Mouse (Mus musculus) stomach, postnatal 0 days (tissue): ENCODE results near the gene Cyp3a57. TPM values are rescaled to one million over a fixed set of nuclear protein-coding genes. Genes with fewer than 3 reads are reported as not detected.
"Not testable (repeated sequence)": the region's sequence is repeated elsewhere in the genome, so short reads cannot be mapped to it uniquely, and the experiment has no call there.

ENCODE experiments used
- ATAC-seq: fragments of 200-750 bp; cut with Nextera tagmentation; 2 replicates; pipeline ENCODE4 v1.8.0; 2017; ENCODE audit not compliant: low FRiP score, low TSS enrichment
- DNase-seq: peaks from one replicate; pipeline ENCODE4 v3.0.0-alpha.2; 2016; ENCODE audit warnings: low spot score
- H3K27ac ChIP-seq: fragments of 300-500 bp; sonication (generic); replicated peaks from 2 replicates; pipeline ENCODE4 v1.5.1; 2014; ENCODE audit warnings: mild to moderate bottlenecking, control low read depth
- H3K27me3 ChIP-seq: fragments of 300-500 bp; sonication (generic); 2 replicates; pipeline ENCODE4 v1.6.1; 2014; ENCODE audit warnings: low read length; ENCODE audit not compliant: control insufficient read depth, insufficient read depth
- H3K36me3 ChIP-seq: fragments of 300-500 bp; sonication (generic); 2 replicates; pipeline ENCODE4 v1.6.1; 2014; ENCODE audit warnings: low read length, mixed read lengths; ENCODE audit not compliant: control insufficient read depth, insufficient read depth
- H3K4me1 ChIP-seq: fragments of 300-500 bp; sonication (generic); replicated peaks from 2 replicates; pipeline ENCODE4 v1.6.1; 2014; ENCODE audit warnings: antibody characterized with exemption; ENCODE audit not compliant: control insufficient read depth, insufficient read depth
- H3K4me2 ChIP-seq: fragments of 300-500 bp; sonication (generic); replicated peaks from 2 replicates; pipeline ENCODE4 v1.6.1; 2014; ENCODE audit warnings: low read depth, mild to moderate bottlenecking, control low read depth, moderate library complexity
- H3K4me3 ChIP-seq: fragments of 300-500 bp; sonication (generic); 2 replicates; pipeline ENCODE4 v1.5.1; 2014; ENCODE audit warnings: low read depth, low read length, control low read depth
- H3K9ac ChIP-seq: fragments of 300-500 bp; sonication (generic); 2 replicates; pipeline ENCODE4 v1.6.1; 2014; ENCODE audit warnings: mild to moderate bottlenecking, low read length, control low read depth, mixed read lengths
- H3K9me3 ChIP-seq: fragments of 300-500 bp; sonication (generic); 2 replicates; pipeline ENCODE4 v1.6.1; 2016; ENCODE audit warnings: low read length; ENCODE audit not compliant: control insufficient read depth
- CTCF ChIP-seq: IDR thresholded peaks from 2 replicates; pipeline ENCODE4 v1.5.1; 2016; ENCODE audit warnings: antibody characterized with exemption, low read depth, mild to moderate bottlenecking, moderate library complexity
- EP300 ChIP-seq: optimal IDR thresholded peaks from 2 replicates; pipeline ENCODE3; 2016; ENCODE audit warnings: antibody characterized with exemption
- WGBS: fragments of 180-500 bp; shearing (Covaris S2); extraction: QIAGEN DNeasy Blood & Tissue Kit; methylation state at CpG from one replicate; pipeline ENCODE4 v1.1.7; 2014; 5-methylcytosine and 5-hydroxymethylcytosine counted together
- polyA plus RNA-seq: library from polyadenylated mRNA; unstranded; fragments of >200 nt; fragmentation: Nextera tagmentation; extraction: Ambion mirVana; gene quantifications from 2 replicates; pipeline ENCODE4 v1.2.1, GENCODE M21; 2015

Gene Cyp3a57
- polyA plus RNA-seq, result 0.06 TPM in 2 replicates

GRCm38 (mm10) chr5:145344941-145345340 is at the start of gene Cyp3a57:
Gene Cyp3a57, plus strand, starts transcription at chr5:145345279.
- Histone ChIP-seq H3K36me3 (no peaks in the 10 kb centered on the region), H3K4me1 (no peaks in the 10 kb centered on the region), H3K27me3 (no peaks in the 10 kb centered on the region), H3K4me2 (no peak within 1 kb of the TSS), H3K9me3 (no peaks in the 10 kb centered on the region), H3K9ac (no peak within 1 kb of the TSS), H3K27ac (no peak within 1 kb of the TSS), H3K4me3 (no peak within 1 kb of the TSS)
- no peak for TF ChIP-seq EP300
- no peak for TF ChIP-seq CTCF
- DNase-seq (no peak), ATAC-seq (no peak)
- WGBS, result 82% methylated on average over 1 of the region's 1 CpGs

GRCm38 (mm10) chr5:145300469-145300868 is 44.6 kb upstream of the Cyp3a57 start:
- ATAC-seq (no peak), DNase-seq (no peak)
- TF ChIP-seq EP300 (no peak), CTCF (no peak)

DNA sequence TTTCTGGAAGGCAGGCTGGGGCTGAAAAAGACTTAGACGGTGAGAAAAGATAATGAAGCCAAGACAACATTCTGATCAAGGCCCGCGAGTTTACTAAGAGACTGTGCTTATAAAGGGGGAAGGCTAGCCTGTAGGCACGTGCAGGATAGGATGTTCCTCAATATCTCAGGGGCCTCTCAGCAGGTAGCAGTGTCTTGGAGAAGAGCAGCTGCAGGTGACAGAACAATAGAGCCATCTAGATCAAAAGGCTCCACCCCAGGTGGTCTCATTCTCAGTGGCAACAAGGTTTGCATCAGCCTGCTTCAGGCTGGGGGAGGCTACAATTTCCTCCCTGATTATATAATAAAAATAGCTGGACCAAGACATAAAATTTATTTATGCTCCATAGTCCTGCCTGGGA is 43.3 kb upstream of the Cyp3a57 start:
- H3K9me3 ChIP-seq, H3K4me3 ChIP-seq, H3K27me3 ChIP-seq, ATAC-seq, H3K4me1 ChIP-seq, DNase-seq, H3K27ac ChIP-seq, H3K9ac ChIP-seq, H3K36me3 ChIP-seq, H3K4me2 ChIP-seq: not testable (repeated sequence)
- WGBS, result 67% methylated on average over 4 of the region's 4 CpGs

More at GRCm38 (mm10) chr5:145300469-145300868, 44.6 kb upstream of the Cyp3a57 start:
- Histone ChIP-seq H3K9me3 (no peaks in the 10 kb centered on the region), H3K9ac (no peak overlapping the region), H3K4me1 (no peaks in the 10 kb centered on the region), H3K36me3 (no peaks in the 10 kb centered on the region), H3K27ac (no peak overlapping the region), H3K4me2 (no peak overlapping the region), H3K27me3 (no peaks in the 10 kb centered on the region), H3K4me3 (no peak overlapping the region)

- ATAC-seq (no peak), DNase-seq (no peak)
- Histone ChIP-seq H3K4me2 (no peak overlapping the region), H3K4me1 (no peaks in the 10 kb centered on the region), H3K27ac (no peak overlapping the region), H3K27me3 (no peaks in the 10 kb centered on the region), H3K36me3 (no peaks in the 10 kb centered on the region), H3K9me3 (no peaks in the 10 kb centered on the region), H3K9ac (no peak overlapping the region), H3K4me3 (no peak overlapping the region)
- 80% methylated on average over 1 of the region's 1 CpGs for WGBS
- TF ChIP-seq EP300, result no peak
- TF ChIP-seq CTCF, result no peak
These were observed 42.7 kb upstream of the Cyp3a57 start for GRCm38 (mm10) chr5:145302424-145302823.

DNA sequence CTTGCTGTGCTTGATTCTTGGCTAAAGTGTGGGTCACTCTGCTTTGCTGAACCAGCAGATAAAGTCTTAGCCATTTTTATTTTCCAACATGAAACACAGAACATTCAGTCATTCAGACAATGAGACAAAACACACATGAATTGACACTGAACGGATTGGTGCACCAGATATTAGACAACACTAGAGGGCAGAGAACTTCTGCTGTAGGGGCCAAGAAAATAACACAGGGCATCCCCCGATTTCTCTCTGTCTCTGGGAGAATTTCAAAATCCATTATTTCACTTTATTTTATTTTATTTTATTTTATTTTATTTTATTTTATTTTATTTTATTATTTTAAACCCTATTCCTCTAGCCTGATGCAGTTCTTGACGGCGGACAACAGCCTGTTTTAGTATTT is 38.1 kb upstream of the Cyp3a57 start:
- TF ChIP-seq CTCF, result 0 out of 2 replicates have a peak, but pooled peaks have one; percentile 5
- H3K4me3 ChIP-seq, H3K9me3 ChIP-seq, DNase-seq, H3K4me1 ChIP-seq, H3K4me2 ChIP-seq, ATAC-seq, H3K27ac ChIP-seq, H3K27me3 ChIP-seq, H3K36me3 ChIP-seq, H3K9ac ChIP-seq: not testable (repeated sequence)
- 89% methylated on average over 4 of the region's 4 CpGs for WGBS

- not testable (repeated sequence) for H3K9me3 ChIP-seq, H3K9ac ChIP-seq, H3K27ac ChIP-seq, H3K27me3 ChIP-seq, H3K4me1 ChIP-seq, H3K4me2 ChIP-seq, H3K4me3 ChIP-seq, DNase-seq, ATAC-seq, H3K36me3 ChIP-seq
- 78% methylated on average over 3 of the region's 3 CpGs for WGBS
These were observed 37.3 kb upstream of the Cyp3a57 start for GRCm38 (mm10) chr5:145307811-145308210.
